Mouse (Mus musculus) 3134 (cell line): ENCODE results near the gene Ascl1.

Experiments used
- DNase-seq: peaks from one replicate; pipeline ENCODE4 v3.0.0-alpha.2; 2011; ENCODE audit warnings: low spot score; ENCODE audit not compliant: insufficient read length; ENCODE audit errors: extremely low read depth

Ascl1 gene

DNA sequence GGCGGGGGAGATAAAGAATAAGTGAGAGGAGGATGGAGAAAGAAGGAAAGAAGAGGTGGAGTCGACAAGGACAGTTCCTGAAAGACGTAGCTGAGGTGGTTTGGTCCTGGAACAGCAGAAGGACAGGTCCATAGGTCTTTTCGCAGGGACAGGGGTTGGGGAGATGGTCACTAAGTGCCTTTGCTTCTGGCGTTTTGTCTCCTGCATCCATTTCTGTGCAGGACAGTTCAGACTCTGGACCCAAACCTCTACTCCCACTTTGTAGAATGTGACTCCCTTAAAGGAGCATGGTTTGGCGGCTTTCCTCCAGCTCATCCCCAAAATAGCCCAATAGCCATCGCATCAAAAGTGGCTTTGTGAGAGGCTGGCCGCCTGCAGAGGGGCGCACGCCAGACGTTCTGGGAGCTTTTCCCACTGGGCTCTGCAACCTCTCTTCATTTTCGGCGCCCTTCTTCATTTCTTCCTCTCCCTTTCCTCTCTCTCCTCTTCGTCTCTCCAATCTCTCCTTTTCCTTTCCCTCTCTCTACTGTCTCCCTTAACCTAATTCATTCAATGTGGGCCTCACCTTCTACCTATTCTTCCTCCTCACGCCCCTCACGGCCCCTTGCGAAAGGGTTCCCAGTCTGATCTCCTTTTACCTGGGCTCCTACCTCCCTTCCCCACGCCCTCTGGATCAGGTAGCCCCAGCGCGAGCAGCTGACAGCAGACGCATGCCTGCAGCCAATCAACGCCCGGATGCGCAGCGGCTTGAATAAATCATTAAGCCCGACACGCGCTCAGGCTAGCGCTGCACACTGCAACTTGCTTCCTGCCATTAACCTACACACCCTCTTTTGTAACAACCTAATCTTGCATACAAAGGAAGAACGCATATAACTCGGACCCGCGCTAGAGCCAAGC lies 7.5 kb downstream of the Ascl1 start:
- no peak for DNase-seq

DNA sequence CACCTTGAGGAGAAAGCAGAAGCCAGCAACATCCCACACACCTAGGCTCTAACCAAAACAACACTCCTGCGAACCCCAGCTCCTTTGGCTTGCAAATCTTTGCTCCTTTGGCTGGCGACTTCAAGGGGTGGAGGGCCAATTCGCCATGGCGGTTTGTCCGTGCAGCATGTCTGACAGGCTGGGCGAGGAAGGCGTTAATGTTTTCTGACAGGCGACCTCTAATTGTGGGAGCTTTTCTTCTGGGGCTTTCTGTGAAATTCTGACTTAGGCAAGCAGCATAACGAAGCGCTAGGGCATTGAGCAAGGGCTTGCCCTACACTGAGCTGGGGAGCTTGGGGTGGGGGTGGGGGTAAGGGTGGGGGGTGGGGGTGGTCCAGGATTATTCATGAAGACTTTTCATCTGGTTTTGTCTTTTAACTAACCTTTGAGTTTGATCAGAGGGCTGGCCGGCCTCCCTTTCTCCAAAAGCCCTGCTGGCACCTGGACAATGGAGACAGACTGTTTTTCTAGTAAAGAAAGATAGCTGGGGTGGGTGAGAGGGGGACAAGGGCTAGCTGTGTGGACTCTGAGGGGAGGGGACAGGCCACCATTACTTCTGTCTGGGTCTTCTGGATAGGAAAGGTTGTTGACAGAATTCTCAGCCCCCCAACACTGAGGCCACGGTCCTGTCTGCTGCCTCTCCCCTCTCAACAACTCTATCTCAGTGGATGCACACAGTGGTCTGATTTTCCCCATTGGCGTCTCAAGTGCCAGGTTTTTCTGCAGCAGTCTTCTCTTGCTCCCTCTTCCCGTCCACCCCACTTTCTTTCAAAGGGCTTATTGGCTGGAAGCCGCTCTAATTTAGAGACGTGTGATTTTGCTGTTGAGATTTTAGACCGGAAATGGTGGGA lies 8.4 kb downstream of the Ascl1 start:
- DNase-seq: no peak

DNA sequence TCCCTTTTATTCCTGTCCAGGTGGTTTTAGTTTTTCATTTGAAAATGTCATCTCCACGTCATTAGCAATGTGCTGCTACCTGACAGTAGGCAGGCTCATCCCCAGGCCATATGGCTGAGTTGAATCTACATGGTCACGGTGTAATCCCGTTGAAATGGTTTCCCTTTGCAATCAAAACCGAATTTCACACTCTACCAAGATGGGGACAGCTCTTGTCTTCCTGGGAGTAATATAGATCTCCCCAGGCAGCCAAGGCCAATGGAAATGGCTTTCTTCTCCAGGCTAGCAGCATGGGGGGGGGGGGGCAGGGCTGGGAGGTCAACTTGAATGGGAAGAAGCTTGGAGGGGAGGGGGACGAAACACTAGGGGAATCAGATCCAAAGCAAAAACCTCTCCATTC lies 15.6 kb downstream of the Ascl1 start:
- DNase-seq: no peak

DNA sequence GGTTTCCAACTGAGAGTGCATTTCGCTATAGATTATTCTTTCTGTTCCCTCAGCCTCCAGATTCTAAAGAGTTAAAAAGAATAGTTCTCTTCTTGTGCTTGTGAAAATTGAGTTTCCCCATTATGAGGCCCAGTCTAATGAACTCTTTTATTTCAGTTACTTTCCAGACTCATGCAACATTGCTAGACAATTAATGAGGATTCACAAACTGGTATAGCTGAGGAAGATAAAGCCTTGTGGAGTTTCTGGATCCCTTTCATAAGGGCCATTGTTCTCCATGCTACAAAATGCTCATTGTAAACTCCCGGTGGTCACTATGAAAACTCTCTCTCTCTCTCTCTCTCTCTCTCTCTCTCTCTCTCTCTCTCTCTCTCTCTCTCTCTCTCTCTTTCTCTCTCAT lies 18.5 kb downstream of the Ascl1 start:
- no peak for DNase-seq

DNA sequence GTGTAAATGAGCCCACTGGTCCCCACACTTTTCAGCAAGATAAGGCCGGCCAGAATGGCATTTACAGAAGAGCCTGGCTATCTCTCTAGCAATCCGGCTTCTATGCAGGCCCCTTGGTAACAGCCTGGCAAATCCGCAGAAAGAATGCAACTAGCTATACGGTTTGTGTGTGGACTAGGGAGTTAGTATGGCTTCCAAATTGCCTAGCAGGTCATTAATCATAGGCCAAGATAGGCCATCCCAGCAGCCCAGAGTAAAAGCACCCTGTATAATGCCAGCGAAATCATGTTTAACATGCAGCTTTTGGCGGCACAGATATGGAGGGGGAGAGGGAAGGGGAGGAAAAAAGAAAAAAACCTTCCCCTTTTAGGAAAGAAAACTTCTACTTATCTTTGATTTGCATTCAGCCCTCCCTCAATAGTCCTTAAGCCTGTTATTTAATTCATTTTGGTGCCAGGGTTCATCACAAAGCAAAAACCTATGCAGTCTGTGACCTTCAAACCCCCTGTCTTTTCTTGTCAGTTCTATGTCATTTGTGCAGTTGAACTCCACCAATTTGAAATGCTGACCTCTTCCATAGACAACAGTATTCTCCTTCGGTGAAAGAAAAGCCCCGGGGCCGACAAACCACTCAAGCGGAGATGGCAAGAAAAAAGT lies 19.9 kb downstream of the Ascl1 start:
- DNase-seq: no peak

DNA sequence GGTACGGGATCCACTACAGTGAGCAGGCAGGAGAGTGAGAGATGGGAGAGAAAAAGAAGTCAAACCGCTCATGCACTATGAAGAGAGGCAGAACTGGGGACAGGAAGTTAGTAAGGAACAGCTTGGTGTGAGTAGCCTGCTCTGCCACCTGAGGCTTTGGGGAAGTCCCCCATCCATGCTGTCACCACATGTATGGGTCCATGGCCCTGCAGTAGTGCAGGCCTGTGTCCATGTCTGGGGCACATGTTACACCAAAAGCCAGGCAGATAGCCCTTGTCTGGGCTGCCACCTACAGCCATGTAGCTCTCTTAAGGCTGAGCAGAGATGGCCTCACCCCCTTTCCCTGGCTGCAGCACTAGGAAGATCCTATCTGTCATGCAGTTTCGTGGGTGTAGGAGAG lies 42.7 kb downstream of the Ascl1 start:
- DNase-seq: no peak

DNA sequence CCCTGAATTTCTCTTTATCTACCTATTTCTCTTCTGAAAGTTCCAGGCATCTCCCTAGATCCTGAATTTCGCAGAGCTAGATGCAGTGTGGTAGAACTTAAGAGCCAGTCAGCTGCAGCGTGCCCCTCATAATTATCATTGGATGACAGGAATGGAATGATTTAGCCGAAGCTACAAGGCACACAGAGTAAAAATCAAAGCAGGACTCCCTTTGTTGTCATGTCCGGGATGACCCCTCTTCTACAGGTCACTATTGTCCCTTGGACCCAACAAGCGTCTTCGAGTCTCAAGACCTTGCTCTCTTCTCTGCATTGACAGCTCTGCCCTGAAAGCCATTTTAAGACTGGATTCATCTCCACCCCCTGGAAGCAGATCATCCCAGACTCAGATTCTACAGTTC lies 44.1 kb downstream of the Ascl1 start:
- DNase-seq: no peak

DNA sequence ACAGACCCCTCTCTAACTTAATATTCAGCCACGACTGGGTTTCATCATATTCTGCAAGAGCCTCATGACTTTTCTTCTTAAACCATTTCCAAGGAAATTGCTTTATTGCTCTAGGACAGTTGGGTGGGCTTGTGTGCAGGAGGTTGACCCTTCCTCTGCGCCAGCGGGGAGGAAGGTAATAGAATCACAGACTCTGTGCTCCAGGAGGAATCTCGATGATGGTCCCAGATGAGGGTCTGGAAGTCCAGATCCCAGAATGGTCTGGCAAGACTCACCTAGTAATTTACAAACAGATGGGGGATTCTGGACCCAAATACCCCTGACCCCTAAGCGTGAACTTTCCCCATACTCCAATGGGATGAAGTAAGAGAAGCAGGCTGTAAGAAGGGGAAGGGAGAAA lies 45.2 kb downstream of the Ascl1 start:
- DNase-seq: no peak

DNA sequence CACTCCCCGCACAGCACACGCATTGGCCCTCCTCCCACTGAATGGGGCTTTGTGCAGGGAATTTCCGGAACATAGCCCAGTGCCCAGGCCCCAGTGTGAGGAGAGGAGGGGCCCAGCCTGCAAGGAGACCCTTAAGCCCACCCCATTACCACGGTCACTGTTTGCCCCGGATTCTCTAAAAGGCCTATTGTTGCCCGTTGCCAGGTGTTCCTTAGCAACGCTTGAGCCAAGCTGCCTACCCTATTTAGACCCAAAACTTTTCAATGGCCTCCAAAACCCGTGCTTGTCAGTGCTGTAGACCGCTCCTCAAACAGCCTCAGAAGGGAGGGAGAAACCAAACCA lies 45.7 kb downstream of the Ascl1 start:
- DNase-seq: no peak

DNA sequence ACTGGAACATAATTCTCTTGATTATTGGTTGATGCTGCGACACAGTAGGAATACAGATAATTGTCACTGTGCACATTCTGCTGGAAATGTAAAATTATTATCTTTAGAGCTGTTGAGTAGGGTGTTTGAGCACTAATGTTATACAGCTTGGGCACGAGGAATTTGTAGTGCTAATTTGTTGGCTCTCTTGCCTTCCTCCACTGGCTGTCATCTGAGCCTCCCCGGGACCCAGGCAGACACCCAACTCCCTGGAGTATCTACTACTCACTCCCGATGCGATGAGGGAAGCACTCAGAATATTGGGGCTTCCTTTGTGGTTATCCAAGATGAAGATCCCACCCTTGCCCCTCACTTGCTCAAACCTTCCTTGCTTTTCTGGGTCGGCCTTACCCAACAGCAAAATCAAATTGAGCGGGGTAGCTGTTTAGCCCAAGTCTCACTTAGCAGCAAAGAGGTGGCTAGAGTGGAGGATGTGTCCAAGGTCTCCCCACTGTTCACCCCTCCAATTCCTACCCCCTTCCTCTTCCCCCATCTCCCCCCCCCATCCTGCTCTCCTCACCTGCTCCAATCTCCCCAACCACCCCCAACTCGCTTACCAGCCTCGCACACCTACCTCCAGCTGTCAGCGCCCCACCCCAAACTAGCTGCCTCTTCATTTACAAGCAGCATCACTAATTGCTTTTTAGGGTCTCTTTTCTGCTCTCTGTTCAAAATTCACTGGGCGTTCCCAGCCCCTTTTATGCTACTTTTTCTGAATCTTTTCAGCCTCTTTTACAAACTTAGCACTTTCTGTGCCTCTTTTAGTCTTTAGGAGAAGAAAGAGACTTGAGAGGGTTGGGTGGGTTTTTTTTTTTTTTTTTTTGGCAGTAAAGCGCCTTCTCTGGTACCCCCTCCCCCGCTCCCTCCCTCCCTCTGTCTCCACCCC lies 46.4 kb downstream of the Ascl1 start:
- DNase-seq: no peak

DNA sequence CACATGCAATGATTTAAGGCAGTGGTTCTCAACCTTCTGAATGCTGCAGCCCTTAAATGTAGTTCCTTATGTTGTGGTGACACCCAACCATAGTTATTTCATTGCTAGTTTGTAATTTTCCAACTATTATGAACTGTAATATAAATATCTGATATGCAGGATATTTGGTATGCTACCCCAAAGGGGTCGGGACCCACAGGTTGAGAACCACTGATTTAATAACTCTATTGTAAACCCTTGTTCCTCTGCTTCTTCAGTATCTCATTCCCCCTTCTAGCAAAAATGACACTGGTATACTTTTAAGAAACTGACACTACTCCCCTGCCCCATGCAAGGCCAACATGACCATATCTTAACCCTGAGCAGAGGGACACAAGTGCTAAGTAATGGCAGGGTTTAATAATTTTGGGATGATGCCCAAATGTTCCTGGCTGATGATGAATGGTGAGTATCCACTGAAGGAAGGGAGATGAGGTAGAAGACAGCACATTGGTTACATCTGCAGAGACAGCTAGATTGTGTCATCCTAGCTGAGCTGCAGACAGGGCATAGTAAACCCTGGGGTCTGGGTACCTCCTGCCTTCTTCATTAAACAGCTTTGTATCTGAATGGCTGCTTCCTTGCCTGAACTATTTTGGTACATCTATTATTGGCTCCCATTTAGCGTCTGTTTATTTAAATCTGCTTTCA lies 47.2 kb downstream of the Ascl1 start:
- no peak for DNase-seq
